Mouse (Mus musculus): ENCODE measurements around the gene Dnaja3. TPM values are rescaled to one million over a fixed set of nuclear protein-coding genes. Genes with fewer than 3 reads are reported as not detected.

The Dnaja3 gene
- polyA plus RNA-seq, 1 experiment from 2014 or later = 71.9 TPM

- peaks cover 20% of the 10 kb centered on the region for H3K36me3 ChIP-seq (ENCODE audit: control insufficient read depth, insufficient read depth, low read length)
- no peaks in the 10 kb centered on the region for H3K27me3 ChIP-seq (replicated peaks; ENCODE audit: control insufficient read depth, insufficient read depth, low read length)
- H3K4me3 ChIP-seq (ENCODE audit: low read length) = no peak overlapping the region
- no peaks in the 10 kb centered on the region for H3K4me1 ChIP-seq (ENCODE audit: control insufficient read depth, insufficient read depth, low read depth, low read length)
- no peaks in the 10 kb centered on the region for H3K9me3 ChIP-seq (ENCODE audit: control insufficient read depth, low read length)
- H3K27ac ChIP-seq (ENCODE audit: low read depth, low read length) = no peak overlapping the region
- 82% methylated on average over 4 of the region's 4 CpGs for WGBS
- H3K4me2 ChIP-seq (ENCODE audit: low read length) = no peak overlapping the region
- H3K9ac ChIP-seq (ENCODE audit: low read depth, low read length) = no peak overlapping the region
- no peak for ATAC-seq
Observed at GRCm38 (mm10) chr16:4616829-4617228, 23.0 kb upstream of the Dnaja3 start.

- peak; percentile 22 for ATAC-seq
- Histone ChIP-seq H3K36me3 (ENCODE audit: control insufficient read depth, insufficient read depth, low read length) (0 out of 2 replicates have a peak, but pooled peaks cover 3% of the 10 kb centered on the region), H3K27me3 (replicated peaks; ENCODE audit: control insufficient read depth, insufficient read depth, low read length) (no peaks in the 10 kb centered on the region), H3K4me1 (ENCODE audit: control insufficient read depth, insufficient read depth, low read depth, low read length) (peaks cover 11% of the 10 kb centered on the region), H3K27ac (ENCODE audit: low read depth, low read length) (peak overlapping the region; percentile 89), H3K4me2 (ENCODE audit: low read length) (peak overlapping the region; percentile 64), H3K4me3 (ENCODE audit: low read length) (peak overlapping the region; percentile 76), H3K9me3 (ENCODE audit: control insufficient read depth, low read length) (no peaks in the 10 kb centered on the region), H3K9ac (ENCODE audit: low read depth, low read length) (peak overlapping the region; percentile 88)
- WGBS = 12% methylated on average over 9 of the region's 9 CpGs
Observed at GRCm38 (mm10) chr16:4624074-4624473, 15.7 kb upstream of the Dnaja3 start.

GRCm38 (mm10) chr16:4624481-4625110 is 15.2 kb upstream of the Dnaja3 start, which contains the start of gene Pam16:
TSS of gene Pam16 (minus strand) at chr16:4624988.
- WGBS = under 1% methylated on average over 56 of the region's 56 CpGs
- Histone ChIP-seq H3K36me3 (ENCODE audit: control insufficient read depth, insufficient read depth, low read length) (0 out of 2 replicates have a peak, but pooled peaks cover 3% of the 10 kb centered on the region), H3K4me2 (ENCODE audit: low read length) (peak within 1 kb of the TSS; percentile 64), H3K4me3 (ENCODE audit: low read length) (peak within 1 kb of the TSS; percentile 76), H3K27ac (ENCODE audit: low read depth, low read length) (peak within 1 kb of the TSS; percentile 89), H3K4me1 (ENCODE audit: control insufficient read depth, insufficient read depth, low read depth, low read length) (peaks cover 11% of the 10 kb centered on the region), H3K9me3 (ENCODE audit: control insufficient read depth, low read length) (no peaks in the 10 kb centered on the region), H3K27me3 (replicated peaks; ENCODE audit: control insufficient read depth, insufficient read depth, low read length) (no peaks in the 10 kb centered on the region), H3K9ac (ENCODE audit: low read depth, low read length) (peak within 1 kb of the TSS; percentile 88)
- ATAC-seq = peak; percentile 92

GRCm38 (mm10) chr16:4627105-4627504 is 12.7 kb upstream of the Dnaja3 start:
- no peak for ATAC-seq
- H3K4me1 ChIP-seq (ENCODE audit: control insufficient read depth, insufficient read depth, low read depth, low read length) = peaks cover 11% of the 10 kb centered on the region

GRCm38 (mm10) chr16:4628898-4629419 is 10.8 kb upstream of the Dnaja3 start:
- H3K4me1 ChIP-seq (ENCODE audit: control insufficient read depth, insufficient read depth, low read depth, low read length) = no peaks in the 10 kb centered on the region; the same call in 1 of the 2 replicates
- 0 out of 2 replicates have a peak, but pooled peaks cover 12% of the 10 kb centered on the region for H3K36me3 ChIP-seq (ENCODE audit: control insufficient read depth, insufficient read depth, low read length)
- WGBS = 95% methylated on average over 9 of the region's 9 CpGs
- H3K9me3 ChIP-seq (ENCODE audit: control insufficient read depth, low read length) = no peaks in the 10 kb centered on the region
- H3K27me3 ChIP-seq (replicated peaks; ENCODE audit: control insufficient read depth, insufficient read depth, low read length) = no peaks in the 10 kb centered on the region
- no peak for ATAC-seq
- H3K4me3 ChIP-seq (ENCODE audit: low read length) = no peak overlapping the region
- no peak overlapping the region for H3K9ac ChIP-seq (ENCODE audit: low read depth, low read length)
- H3K27ac ChIP-seq (ENCODE audit: low read depth, low read length) = no peak overlapping the region
- H3K4me2 ChIP-seq (ENCODE audit: low read length) = no peak overlapping the region

More at GRCm38 (mm10) chr16:4627105-4627504, 12.7 kb upstream of the Dnaja3 start:
- Histone ChIP-seq H3K27me3 (replicated peaks; ENCODE audit: control insufficient read depth, insufficient read depth, low read length) (no peaks in the 10 kb centered on the region), H3K27ac (ENCODE audit: low read depth, low read length) (no peak overlapping the region), H3K36me3 (ENCODE audit: control insufficient read depth, insufficient read depth, low read length) (0 out of 2 replicates have a peak, but pooled peaks cover 9% of the 10 kb centered on the region), H3K4me3 (ENCODE audit: low read length) (no peak overlapping the region), H3K9ac (ENCODE audit: low read depth, low read length) (no peak overlapping the region), H3K9me3 (ENCODE audit: control insufficient read depth, low read length) (no peaks in the 10 kb centered on the region), H3K4me2 (ENCODE audit: low read length) (no peak overlapping the region)
- 91% methylated on average over 6 of the region's 6 CpGs for WGBS

- no peak overlapping the region for H3K27ac ChIP-seq (ENCODE audit: low read depth, low read length)
- H3K4me2 ChIP-seq (ENCODE audit: low read length) = no peak overlapping the region
- H3K4me1 ChIP-seq (ENCODE audit: control insufficient read depth, insufficient read depth, low read depth, low read length) = no peaks in the 10 kb centered on the region
- 0 out of 2 replicates have a peak, but pooled peaks cover 12% of the 10 kb centered on the region for H3K36me3 ChIP-seq (ENCODE audit: control insufficient read depth, insufficient read depth, low read length)
- no peak overlapping the region for H3K9ac ChIP-seq (ENCODE audit: low read depth, low read length)
- WGBS = 22% methylated on average over 6 of the region's 6 CpGs
- peak; percentile 9 for ATAC-seq
- no peaks in the 10 kb centered on the region for H3K27me3 ChIP-seq (replicated peaks; ENCODE audit: control insufficient read depth, insufficient read depth, low read length)
- no peak overlapping the region for H3K4me3 ChIP-seq (ENCODE audit: low read length)
- no peaks in the 10 kb centered on the region for H3K9me3 ChIP-seq (ENCODE audit: control insufficient read depth, low read length)
Observed at GRCm38 (mm10) chr16:4629950-4630349, 9.8 kb upstream of the Dnaja3 start.

- H3K27ac ChIP-seq (ENCODE audit: low read depth, low read length) = no peak overlapping the region
- H3K27me3 ChIP-seq (replicated peaks; ENCODE audit: control insufficient read depth, insufficient read depth, low read length) = no peaks in the 10 kb centered on the region
- H3K4me1 ChIP-seq (ENCODE audit: control insufficient read depth, insufficient read depth, low read depth, low read length) = no peaks in the 10 kb centered on the region
- peak; percentile 22; the same call in 1 of the 2 replicates for ATAC-seq
- no peak overlapping the region for H3K4me3 ChIP-seq (ENCODE audit: low read length)
- no peak overlapping the region for H3K9ac ChIP-seq (ENCODE audit: low read depth, low read length)
- no peak overlapping the region for H3K4me2 ChIP-seq (ENCODE audit: low read length)
- WGBS = 53% methylated on average over 7 of the region's 7 CpGs
- no peaks in the 10 kb centered on the region for H3K9me3 ChIP-seq (ENCODE audit: control insufficient read depth, low read length)
- 0 out of 2 replicates have a peak, but pooled peaks cover 8% of the 10 kb centered on the region for H3K36me3 ChIP-seq (ENCODE audit: control insufficient read depth, insufficient read depth, low read length)
Observed at GRCm38 (mm10) chr16:4632050-4632449, 7.7 kb upstream of the Dnaja3 start.

- Histone ChIP-seq H3K4me2 (ENCODE audit: low read length) (no peak overlapping the region), H3K27ac (ENCODE audit: low read depth, low read length) (no peak overlapping the region), H3K4me3 (ENCODE audit: low read length) (no peak overlapping the region), H3K4me1 (ENCODE audit: control insufficient read depth, insufficient read depth, low read depth, low read length) (no peaks in the 10 kb centered on the region), H3K9ac (ENCODE audit: low read depth, low read length) (no peak overlapping the region), H3K27me3 (replicated peaks; ENCODE audit: control insufficient read depth, insufficient read depth, low read length) (no peaks in the 10 kb centered on the region), H3K9me3 (ENCODE audit: control insufficient read depth, low read length) (no peaks in the 10 kb centered on the region), H3K36me3 (ENCODE audit: control insufficient read depth, insufficient read depth, low read length) (0 out of 2 replicates have a peak, but pooled peaks cover 8% of the 10 kb centered on the region)
- WGBS = 92% methylated on average over 3 of the region's 3 CpGs
- ATAC-seq = no peak
Observed at GRCm38 (mm10) chr16:4633661-4634060, 6.1 kb upstream of the Dnaja3 start.

GRCm38 (mm10) chr16:4634681-4635080 is 5.1 kb upstream of the Dnaja3 start:
- Histone ChIP-seq H3K27ac (ENCODE audit: low read depth, low read length) (no peak overlapping the region), H3K27me3 (replicated peaks; ENCODE audit: control insufficient read depth, insufficient read depth, low read length) (no peaks in the 10 kb centered on the region), H3K36me3 (ENCODE audit: control insufficient read depth, insufficient read depth, low read length) (0 out of 2 replicates have a peak, but pooled peaks cover 8% of the 10 kb centered on the region), H3K4me1 (ENCODE audit: control insufficient read depth, insufficient read depth, low read depth, low read length) (peaks cover 3% of the 10 kb centered on the region), H3K4me2 (ENCODE audit: low read length) (no peak overlapping the region), H3K9me3 (ENCODE audit: control insufficient read depth, low read length) (no peaks in the 10 kb centered on the region), H3K9ac (ENCODE audit: low read depth, low read length) (no peak overlapping the region), H3K4me3 (ENCODE audit: low read length) (no peak overlapping the region)
- ATAC-seq = no peak
- 74% methylated on average over 9 of the region's 9 CpGs for WGBS
